Mouse (Mus musculus) CD4-positive, CD25-positive, alpha-beta regulatory T cell, adult 2 months (primary cell): ENCODE data around the gene Alkbh7.

Experiments
- DNase-seq: peaks from one replicate; pipeline ENCODE4 v3.0.0-alpha.2; 2012; ENCODE audit warnings: low read depth, low spot score

Alkbh7 gene

GRCm38 (mm10) chr17:56997029-56997667 is at the start of gene Alkbh7:
Alkbh7 (plus strand) TSS chr17:56997339.
- peak; percentile 99 for DNase-seq

- DNase-seq, result peak; percentile 87
Observed at GRCm38 (mm10) chr17:56950915-56951314, 46.2 kb upstream of the Alkbh7 start.

GRCm38 (mm10) chr17:56952639-56953038 is 44.5 kb upstream of the Alkbh7 start:
- DNase-seq, result no peak

- DNase-seq, result no peak
Observed at GRCm38 (mm10) chr17:56954871-56955270, 42.3 kb upstream of the Alkbh7 start.

GRCm38 (mm10) chr17:56957763-56958429 is 39.2 kb upstream of the Alkbh7 start:
- peak; percentile 46 for DNase-seq

GRCm38 (mm10) chr17:56958667-56959066 is 38.5 kb upstream of the Alkbh7 start:
- DNase-seq, result no peak

- no peak for DNase-seq
Observed at GRCm38 (mm10) chr17:56961880-56962279, 35.3 kb upstream of the Alkbh7 start.

GRCm38 (mm10) chr17:56962642-56963405 is 34.3 kb upstream of the Alkbh7 start:
- DNase-seq, result no peak

- DNase-seq, result no peak
Observed at GRCm38 (mm10) chr17:56963646-56964045, 33.5 kb upstream of the Alkbh7 start.

GRCm38 (mm10) chr17:56969321-56969720 is 27.8 kb upstream of the Alkbh7 start:
- no peak for DNase-seq

GRCm38 (mm10) chr17:56970081-56970480 is 27.1 kb upstream of the Alkbh7 start:
- DNase-seq, result no peak

GRCm38 (mm10) chr17:56973956-56974707 is 23.0 kb upstream of the Alkbh7 start:
- DNase-seq, result no peak

GRCm38 (mm10) chr17:56974708-56975240 is 22.4 kb upstream of the Alkbh7 start:
- no peak for DNase-seq

GRCm38 (mm10) chr17:56975391-56975790 is 21.7 kb upstream of the Alkbh7 start:
- no peak for DNase-seq

GRCm38 (mm10) chr17:56976531-56977390 is 20.4 kb upstream of the Alkbh7 start:
- no peak for DNase-seq

- DNase-seq, result no peak
Observed at GRCm38 (mm10) chr17:56979524-56979923, 17.6 kb upstream of the Alkbh7 start.

GRCm38 (mm10) chr17:56981049-56981448 is 16.1 kb upstream of the Alkbh7 start:
- DNase-seq, result no peak

GRCm38 (mm10) chr17:56982013-56982412 is 15.1 kb upstream of the Alkbh7 start, which contains the start of gene Acer1:
Acer1 (minus strand) TSS chr17:56982126.
- DNase-seq, result no peak

GRCm38 (mm10) chr17:56984886-56985285 is 12.3 kb upstream of the Alkbh7 start:
- no peak for DNase-seq

GRCm38 (mm10) chr17:56985656-56986055 is 11.5 kb upstream of the Alkbh7 start:
- no peak for DNase-seq
